ENCODE assay signal across 8 mouse cellular contexts in genomic region chr6:82971031-82971430, GRCm38 (mm10). TPM values are rescaled to one million over a fixed set of nuclear protein-coding genes. Genes with fewer than 3 reads are reported as not detected.
DNase-seq lines count a peak whose midpoint lies in the region; ATAC-seq and TF ChIP-seq lines count a peak whose summit lies in the region.

No protein-coding gene starts in this region.

- TF ChIP-seq POLR2A in embryonic fibroblast, embryonic 13.5 days (IDR thresholded peaks at IDR 0.05; ENCODE audit: low read depth, low read length): no peak

- no peak for TF ChIP-seq CTCF in G1E (IDR thresholded peaks at IDR 0.05; ENCODE audit: low read depth, low read length)
- peak; percentile 20; the same call in 1 of the 2 replicates for TF ChIP-seq CTCF in embryonic fibroblast, embryonic 13.5 days (IDR thresholded peaks at IDR 0.05; ENCODE audit: borderline replicate concordance, insufficient read depth, low read length)
- peak; percentile 85 for TF ChIP-seq CTCF in lung, embryonic 14.5 days (IDR thresholded peaks at IDR 0.05; ENCODE audit: low read depth)

- H3K36me3 ChIP-seq in G1E (replicated peaks): no peaks in the 10 kb centered on the region
- H3K36me3 ChIP-seq in lung, embryonic 14.5 days (ENCODE audit: insufficient read depth): no peaks in the 10 kb centered on the region

- no peak overlapping the region for H3K27ac ChIP-seq in embryonic fibroblast, embryonic 13.5 days (ENCODE audit: insufficient read depth, low read length)
- no peak overlapping the region for H3K27ac ChIP-seq in lung, embryonic 14.5 days (ENCODE audit: low read depth)

- peaks cover 9% of the 10 kb centered on the region for H3K27me3 ChIP-seq in G1E (ENCODE audit: insufficient read depth, low read length)
- H3K27me3 ChIP-seq in lung, embryonic 14.5 days (ENCODE audit: insufficient read depth, low read length): no peaks in the 10 kb centered on the region

- no peaks in the 10 kb centered on the region for H3K9me3 ChIP-seq in G1E (replicated peaks)
- no peaks in the 10 kb centered on the region for H3K9me3 ChIP-seq in lung, embryonic 14.5 days (ENCODE audit: low read depth, low read length)

- no peak overlapping the region for H3K4me2 ChIP-seq in lung, embryonic 14.5 days

- ATAC-seq in G1E (ENCODE audit: extremely low read depth, insufficient number of reproducible peaks, low FRiP score, poor library complexity, severe bottlenecking): no peak; the same call in 1 of the 2 replicates
- ATAC-seq in hematopoietic stem cell, adult 5-6 weeks (replicated peaks in 1 of 2; ENCODE audit: insufficient read depth in 1 of 2, low FRiP score in 2 of 2, low TSS enrichment in 1 of 2, low read depth in 1 of 2, poor library complexity in 2 of 2, severe bottlenecking in 2 of 2): peak; percentile 92 to 96
- peak; percentile 88 for ATAC-seq in lung, embryonic 14.5 days (ENCODE audit: insufficient read depth)

- H3K4me3 ChIP-seq in G1E (ENCODE audit: low read depth, low read length): no peak overlapping the region
- H3K4me3 ChIP-seq in embryonic fibroblast, embryonic 13.5 days (ENCODE audit: insufficient read depth, low read length): no peak overlapping the region
- H3K4me3 ChIP-seq in lung, embryonic 14.5 days (ENCODE audit: low read depth, low read length): no peak overlapping the region

- peak; percentile 41 for DNase-seq in G1E (ENCODE audit: low spot score)
- DNase-seq in brain, adult 2 months (ENCODE audit: low read depth, low spot score): peak; percentile 88
- DNase-seq in layer of hippocampus, adult 11-12 months (ENCODE audit: low spot score): peak; percentile 50
- DNase-seq in lung, embryonic 14.5 days: peak; percentile 88
- peak; percentile 11 for DNase-seq in ovary, adult 18-20 months (ENCODE audit: low spot score)
- peak; percentile 47 for DNase-seq in urinary bladder, postnatal 25 days (ENCODE audit: low spot score)

- H3K4me1 ChIP-seq in G1E (ENCODE audit: insufficient read depth, low read depth, low read length): no peaks in the 10 kb centered on the region
- H3K4me1 ChIP-seq in embryonic fibroblast, embryonic 13.5 days (ENCODE audit: control insufficient read depth, insufficient read depth, low read length): 0 out of 2 replicates have a peak, but pooled peaks cover 2% of the 10 kb centered on the region
- no peaks in the 10 kb centered on the region for H3K4me1 ChIP-seq in lung, embryonic 14.5 days (ENCODE audit: insufficient read depth)

- H3K9ac ChIP-seq in lung, embryonic 14.5 days: no peak overlapping the region

- WGBS in lung, embryonic 14.5 days: 6% methylated on average over 5 of the region's 5 CpGs

RNA-seq across cellular contexts. Expression of gene M1ap, which starts 24.3 kb away (rescaled TPM):
- total RNA-seq in G1E (2014; fragmentation: Nextera tagmentation) (6.7 and 12.3 TPM in 2 replicates), G1E (2017) (3.3 and 3.5 TPM in 2 replicates)
- polyA plus RNA-seq in G1E (2012): 7.4 and 8.2 TPM in 2 replicates
- polyA plus RNA-seq in embryonic fibroblast, embryonic 13.5 days (2011; ENCODE audit: insufficient read length, low read depth, missing spikeins): 0.78 TPM in 1 of 2 replicates, not detected in the other
- total RNA-seq in hematopoietic stem cell, adult 5-6 weeks (2017): 1.2 and 2.6 TPM in 2 replicates
- polyA plus RNA-seq in lung, embryonic 14.5 days (2014; fragmentation: Nextera tagmentation; extraction: Ambion mirVana): 1.1 TPM in 2 replicates

RNA-seq across cellular contexts. Expression of gene Sema4f, which starts 31.5 kb away (rescaled TPM):
- total RNA-seq in G1E (2014; fragmentation: Nextera tagmentation) (not detected in 2 replicates), G1E (2017) (0.11 TPM in 1 of 2 replicates, not detected in the other)
- not detected in 2 replicates for polyA plus RNA-seq in G1E (2012)
- polyA plus RNA-seq in embryonic fibroblast, embryonic 13.5 days (2011; ENCODE audit: insufficient read length, low read depth, missing spikeins): 1.3 and 2.7 TPM in 2 replicates
- total RNA-seq in hematopoietic stem cell, adult 5-6 weeks (2017): 0.13 and 0.55 TPM in 2 replicates
- polyA plus RNA-seq in lung, embryonic 14.5 days (2014; fragmentation: Nextera tagmentation; extraction: Ambion mirVana): 8.5 and 10.0 TPM in 2 replicates

Comparison
In these comparisons a context has a peak if more than half of its experiments do, and no peak if none do; other contexts are left out.
1. DNase-seq: peak in every context shown above with its lines; median percentile 88 in brain, adult 2 months; 88 in lung, embryonic 14.5 days; 50 in layer of hippocampus, adult 11-12 months; 47 in urinary bladder, postnatal 25 days; 41 in G1E; 11 in ovary, adult 18-20 months.